Mouse (Mus musculus): ENCODE data around the gene Dock4. TPM values are rescaled to one million over a fixed set of nuclear protein-coding genes. Genes with fewer than 3 reads are reported as not detected.

Gene Dock4
- polyA plus RNA-seq, 1 experiment from 2014 or later: 13.9 TPM

DNA sequence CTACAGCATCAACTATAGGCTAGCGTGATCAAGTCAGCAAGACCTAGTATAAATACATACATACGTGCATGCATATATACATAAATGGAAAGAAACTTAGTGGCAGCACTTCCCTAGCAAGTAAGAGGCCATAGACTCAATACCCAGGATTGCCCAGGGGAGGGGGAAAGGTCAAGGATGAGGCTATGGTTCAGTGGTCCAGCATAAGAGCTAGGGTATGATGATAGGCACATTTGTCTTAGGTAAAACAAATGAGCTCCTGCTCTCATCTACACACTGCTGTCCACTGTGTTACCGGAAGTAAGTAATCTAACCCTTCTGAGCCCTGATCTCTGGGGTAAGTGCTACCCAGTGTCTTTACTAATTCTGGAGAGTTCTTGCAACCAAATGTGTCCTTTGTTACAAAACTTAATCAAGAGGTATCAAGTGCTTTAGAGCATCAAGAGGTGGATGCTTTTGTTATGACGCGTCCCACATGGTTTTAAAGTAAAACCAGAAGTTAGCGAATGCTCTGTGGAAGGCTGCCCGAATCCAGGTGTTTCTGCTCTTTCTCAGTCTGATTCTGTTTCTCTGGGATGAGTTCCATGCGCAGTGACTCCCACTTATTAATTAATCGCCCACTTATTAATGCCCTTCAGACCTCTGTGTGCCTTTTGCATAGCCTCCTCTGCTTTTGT lies 3.5 kb downstream of the Dock4 start:
- H3K27ac ChIP-seq (ENCODE audit: low read length): no peak overlapping the region
- H3K4me3 ChIP-seq (ENCODE audit: low read depth, low read length): no peak overlapping the region
- no peaks in the 10 kb centered on the region for H3K27me3 ChIP-seq (ENCODE audit: control insufficient read depth, insufficient read depth, low read length)
- H3K4me1 ChIP-seq (ENCODE audit: control insufficient read depth, insufficient read depth, low read length): peaks cover 9% of the 10 kb centered on the region; the same call in 1 of the 2 replicates
- no peaks in the 10 kb centered on the region for H3K36me3 ChIP-seq (ENCODE audit: control insufficient read depth, insufficient read depth, low read length)
- WGBS: 49% methylated on average over 9 of the region's 9 CpGs
- no peak for ATAC-seq (ENCODE audit: insufficient number of reproducible peaks, insufficient read depth, low FRiP score, low read depth)
- no peak overlapping the region for H3K4me2 ChIP-seq (replicated peaks; ENCODE audit: low read depth, low read length)
- no peaks in the 10 kb centered on the region for H3K9me3 ChIP-seq (ENCODE audit: control insufficient read depth, low read depth, low read length)
- no peak overlapping the region for H3K9ac ChIP-seq (replicated peaks; ENCODE audit: low read depth, low read length)

DNA sequence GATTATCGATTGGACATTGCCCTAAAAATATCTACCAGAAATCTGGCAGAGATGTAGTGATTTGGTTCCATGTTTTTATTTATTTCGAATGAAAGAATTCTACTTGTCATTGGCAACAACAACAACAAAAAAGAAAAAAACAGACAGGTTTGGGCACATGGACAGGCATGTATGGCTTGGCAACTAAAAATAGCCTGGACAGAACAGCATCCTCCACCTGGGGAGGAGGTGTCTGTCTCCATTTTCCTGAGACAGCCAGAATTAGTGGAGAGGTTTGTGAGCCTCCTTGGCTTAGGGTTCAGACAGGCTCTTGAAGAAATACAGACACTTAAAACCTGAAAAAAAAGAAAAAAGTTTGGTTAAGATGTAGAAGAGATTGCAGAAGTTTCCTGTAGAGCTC lies 10.8 kb downstream of the Dock4 start:
- no peaks in the 10 kb centered on the region for H3K4me1 ChIP-seq (ENCODE audit: control insufficient read depth, insufficient read depth, low read length)
- no peak overlapping the region for H3K4me2 ChIP-seq (replicated peaks; ENCODE audit: low read depth, low read length)
- H3K9ac ChIP-seq (replicated peaks; ENCODE audit: low read depth, low read length): no peak overlapping the region
- 84% methylated on average over 2 of the region's 2 CpGs for WGBS
- no peaks in the 10 kb centered on the region for H3K27me3 ChIP-seq (ENCODE audit: control insufficient read depth, insufficient read depth, low read length)
- no peak for ATAC-seq (ENCODE audit: insufficient number of reproducible peaks, insufficient read depth, low FRiP score, low read depth)
- H3K9me3 ChIP-seq (ENCODE audit: control insufficient read depth, low read depth, low read length): no peaks in the 10 kb centered on the region
- no peak overlapping the region for H3K27ac ChIP-seq (ENCODE audit: low read length)
- H3K4me3 ChIP-seq (ENCODE audit: low read depth, low read length): no peak overlapping the region
- no peaks in the 10 kb centered on the region for H3K36me3 ChIP-seq (ENCODE audit: control insufficient read depth, insufficient read depth, low read length)

GRCm38 (mm10) chr12:40458977-40459376 lies 13.2 kb downstream of the Dock4 start:
- H3K4me1 ChIP-seq (ENCODE audit: control insufficient read depth, insufficient read depth, low read length): no peaks in the 10 kb centered on the region
- H3K36me3 ChIP-seq (ENCODE audit: control insufficient read depth, insufficient read depth, low read length): no peaks in the 10 kb centered on the region
- ATAC-seq (ENCODE audit: insufficient number of reproducible peaks, insufficient read depth, low FRiP score, low read depth): no peak
- no peak overlapping the region for H3K27ac ChIP-seq (ENCODE audit: low read length)
- H3K4me3 ChIP-seq (ENCODE audit: low read depth, low read length): no peak overlapping the region
- no peaks in the 10 kb centered on the region for H3K9me3 ChIP-seq (ENCODE audit: control insufficient read depth, low read depth, low read length)
- WGBS: 60% methylated on average over 3 of the region's 3 CpGs
- no peak overlapping the region for H3K9ac ChIP-seq (replicated peaks; ENCODE audit: low read depth, low read length)
- H3K27me3 ChIP-seq (ENCODE audit: control insufficient read depth, insufficient read depth, low read length): no peaks in the 10 kb centered on the region
- no peak overlapping the region for H3K4me2 ChIP-seq (replicated peaks; ENCODE audit: low read depth, low read length)

DNA sequence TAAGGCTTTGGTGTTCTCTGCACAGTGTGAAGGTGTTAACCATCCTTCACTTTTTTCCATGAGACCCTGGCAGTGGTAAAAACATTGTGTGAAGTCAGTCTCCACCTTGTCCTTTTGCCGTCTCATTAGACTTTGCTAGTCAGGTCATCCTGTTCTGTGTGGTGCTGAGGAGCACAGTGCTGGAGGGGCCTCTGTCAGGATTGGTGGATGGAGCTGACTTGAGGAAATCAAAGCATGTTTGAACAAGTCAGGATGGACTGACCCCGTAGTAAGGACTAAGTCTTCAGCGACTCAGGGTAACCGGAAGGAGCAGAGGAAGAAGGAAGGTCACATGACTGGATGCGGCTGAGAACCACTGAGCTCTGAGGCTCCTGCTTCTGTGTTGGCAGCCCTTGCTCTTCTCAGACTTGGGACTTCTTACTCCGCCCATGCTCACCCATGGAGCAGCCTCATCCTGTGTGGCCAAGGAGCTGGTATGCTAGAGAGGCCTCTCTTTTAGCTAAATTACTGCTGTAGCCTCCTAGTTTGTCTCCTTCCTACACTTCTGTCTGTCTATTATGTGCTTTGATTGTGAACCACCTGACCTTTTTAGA lies 14.0 kb downstream of the Dock4 start:
- no peak for ATAC-seq (ENCODE audit: insufficient number of reproducible peaks, insufficient read depth, low FRiP score, low read depth)
- peak overlapping the region; percentile 10; the same call in 1 of the 2 replicates for H3K27ac ChIP-seq (ENCODE audit: low read length)
- no peak overlapping the region for H3K9ac ChIP-seq (replicated peaks; ENCODE audit: low read depth, low read length)

DNA sequence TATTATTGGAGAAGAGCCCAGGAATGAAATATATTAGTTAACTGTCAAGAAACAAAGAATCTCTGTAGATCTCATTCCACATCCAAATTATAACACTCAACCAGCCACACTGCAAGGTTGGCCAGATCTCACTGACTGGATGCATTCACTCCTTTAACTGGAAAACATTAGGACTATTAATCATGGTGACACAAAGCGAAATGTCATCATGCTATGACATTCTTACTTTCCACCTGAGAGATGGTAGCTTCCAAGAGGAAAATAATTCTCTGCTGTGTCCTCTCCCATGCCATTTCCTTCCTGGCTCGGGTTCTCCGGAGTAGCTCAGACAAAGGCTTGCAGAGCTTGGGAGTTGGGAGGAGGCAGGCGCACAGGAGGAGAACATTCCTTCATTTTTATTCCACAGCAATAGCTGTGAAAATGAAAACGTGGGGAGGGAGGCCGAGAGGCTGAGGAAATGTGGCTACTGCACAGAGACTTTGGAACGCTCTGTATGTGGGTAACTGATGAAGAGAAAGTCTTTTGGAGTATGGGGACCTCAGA lies 17.0 kb downstream of the Dock4 start:
- H3K9me3 ChIP-seq (ENCODE audit: control insufficient read depth, low read depth, low read length): no peaks in the 10 kb centered on the region
- H3K27me3 ChIP-seq (ENCODE audit: control insufficient read depth, insufficient read depth, low read length): no peaks in the 10 kb centered on the region
- peaks cover 4% of the 10 kb centered on the region; the same call in 1 of the 2 replicates for H3K4me1 ChIP-seq (ENCODE audit: control insufficient read depth, insufficient read depth, low read length)
- no peaks in the 10 kb centered on the region for H3K36me3 ChIP-seq (ENCODE audit: control insufficient read depth, insufficient read depth, low read length)
- H3K4me3 ChIP-seq (ENCODE audit: low read depth, low read length): no peak overlapping the region
- H3K4me2 ChIP-seq (replicated peaks; ENCODE audit: low read depth, low read length): no peak overlapping the region
- H3K27ac ChIP-seq (ENCODE audit: low read length): peak overlapping the region; percentile 27; the same call in 1 of the 2 replicates
- no peak for ATAC-seq (ENCODE audit: insufficient number of reproducible peaks, insufficient read depth, low FRiP score, low read depth)
- whole genome bisulfite sequencing: 45% methylated on average over 7 of the region's 7 CpGs
- no peak overlapping the region for H3K9ac ChIP-seq (replicated peaks; ENCODE audit: low read depth, low read length)

More for the DNA sequence above, 14.0 kb downstream of the Dock4 start:
- 68% methylated on average over 6 of the region's 6 CpGs for WGBS
- Histone ChIP-seq H3K9me3 (ENCODE audit: control insufficient read depth, low read depth, low read length) (no peaks in the 10 kb centered on the region), H3K4me2 (replicated peaks; ENCODE audit: low read depth, low read length) (no peak overlapping the region), H3K4me3 (ENCODE audit: low read depth, low read length) (no peak overlapping the region), H3K36me3 (ENCODE audit: control insufficient read depth, insufficient read depth, low read length) (no peaks in the 10 kb centered on the region), H3K27me3 (ENCODE audit: control insufficient read depth, insufficient read depth, low read length) (no peaks in the 10 kb centered on the region), H3K4me1 (ENCODE audit: control insufficient read depth, insufficient read depth, low read length) (peaks cover 4% of the 10 kb centered on the region; the same call in 1 of the 2 replicates)

DNA sequence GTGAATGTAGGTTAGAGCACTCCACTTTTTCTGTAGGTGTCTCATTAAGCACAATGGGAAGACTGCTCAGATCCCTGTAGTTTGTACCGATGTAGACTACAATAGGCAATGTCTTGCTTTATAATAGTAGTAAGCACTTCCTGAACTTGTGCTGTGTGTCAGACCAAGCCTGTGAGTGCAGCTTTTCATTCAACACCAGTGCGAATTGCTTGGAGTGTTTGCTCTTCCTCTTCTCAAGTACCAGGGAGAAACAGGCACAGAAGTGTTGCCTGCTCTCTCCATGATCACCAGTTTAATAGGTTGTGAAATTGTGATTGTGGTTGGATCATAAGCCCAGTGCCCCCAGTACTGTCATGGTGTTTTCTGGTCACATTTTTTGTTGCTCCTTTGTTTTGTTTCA lies 18.1 kb downstream of the Dock4 start:
- H3K9me3 ChIP-seq (ENCODE audit: control insufficient read depth, low read depth, low read length): no peaks in the 10 kb centered on the region
- no peak for ATAC-seq (ENCODE audit: insufficient number of reproducible peaks, insufficient read depth, low FRiP score, low read depth)
- H3K27ac ChIP-seq (ENCODE audit: low read length): no peak overlapping the region
- no peak overlapping the region for H3K9ac ChIP-seq (replicated peaks; ENCODE audit: low read depth, low read length)
- H3K27me3 ChIP-seq (ENCODE audit: control insufficient read depth, insufficient read depth, low read length): no peaks in the 10 kb centered on the region
- H3K36me3 ChIP-seq (ENCODE audit: control insufficient read depth, insufficient read depth, low read length): no peaks in the 10 kb centered on the region
- 65% methylated on average over 2 of the region's 2 CpGs for WGBS
- no peak overlapping the region for H3K4me2 ChIP-seq (replicated peaks; ENCODE audit: low read depth, low read length)
- H3K4me3 ChIP-seq (ENCODE audit: low read depth, low read length): no peak overlapping the region
- H3K4me1 ChIP-seq (ENCODE audit: control insufficient read depth, insufficient read depth, low read length): peaks cover 4% of the 10 kb centered on the region; the same call in 1 of the 2 replicates

DNA sequence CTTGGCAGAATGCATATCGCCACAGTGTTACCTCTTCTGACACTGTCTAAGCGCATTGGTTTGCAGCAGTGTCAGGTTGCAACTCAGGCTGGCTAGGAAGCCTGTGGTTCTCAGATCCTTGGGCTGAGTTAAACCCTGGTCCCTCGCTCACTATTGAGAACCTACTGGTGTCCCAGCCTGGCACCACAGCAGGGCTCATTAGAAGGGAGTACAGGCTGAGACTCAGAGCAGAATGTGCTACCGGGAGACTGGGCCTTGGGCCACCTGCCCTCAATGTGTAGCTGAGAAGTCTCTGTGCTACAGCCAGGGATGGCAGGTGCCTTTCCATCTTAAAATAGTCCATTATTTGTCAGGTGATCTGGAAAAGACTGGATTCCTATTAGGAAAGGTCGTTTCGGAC lies 18.5 kb downstream of the Dock4 start:
- Histone ChIP-seq H3K36me3 (ENCODE audit: control insufficient read depth, insufficient read depth, low read length) (no peaks in the 10 kb centered on the region), H3K4me3 (ENCODE audit: low read depth, low read length) (no peak overlapping the region), H3K27ac (ENCODE audit: low read length) (no peak overlapping the region), H3K4me1 (ENCODE audit: control insufficient read depth, insufficient read depth, low read length) (peaks cover 4% of the 10 kb centered on the region; the same call in 1 of the 2 replicates), H3K27me3 (ENCODE audit: control insufficient read depth, insufficient read depth, low read length) (no peaks in the 10 kb centered on the region), H3K9me3 (ENCODE audit: control insufficient read depth, low read depth, low read length) (no peaks in the 10 kb centered on the region), H3K9ac (replicated peaks; ENCODE audit: low read depth, low read length) (no peak overlapping the region), H3K4me2 (replicated peaks; ENCODE audit: low read depth, low read length) (no peak overlapping the region)
- no peak for ATAC-seq (ENCODE audit: insufficient number of reproducible peaks, insufficient read depth, low FRiP score, low read depth)
- WGBS: 66% methylated on average over 6 of the region's 6 CpGs

- no peak overlapping the region for H3K9ac ChIP-seq (replicated peaks; ENCODE audit: low read depth, low read length)
- H3K27ac ChIP-seq (ENCODE audit: low read length): no peak overlapping the region
- H3K4me1 ChIP-seq (ENCODE audit: control insufficient read depth, insufficient read depth, low read length): peaks cover 14% of the 10 kb centered on the region; the same call in 1 of the 2 replicates
- H3K4me2 ChIP-seq (replicated peaks; ENCODE audit: low read depth, low read length): no peak overlapping the region
- H3K27me3 ChIP-seq (ENCODE audit: control insufficient read depth, insufficient read depth, low read length): no peaks in the 10 kb centered on the region
- 81% methylated on average over 4 of the region's 4 CpGs for WGBS
- ATAC-seq (ENCODE audit: insufficient number of reproducible peaks, insufficient read depth, low FRiP score, low read depth): no peak
- H3K4me3 ChIP-seq (ENCODE audit: low read depth, low read length): no peak overlapping the region
- H3K9me3 ChIP-seq (ENCODE audit: control insufficient read depth, low read depth, low read length): no peaks in the 10 kb centered on the region
- H3K36me3 ChIP-seq (ENCODE audit: control insufficient read depth, insufficient read depth, low read length): no peaks in the 10 kb centered on the region
Observed at GRCm38 (mm10) chr12:40468235-40468634, 22.5 kb downstream of the Dock4 start.

Measured in stomach, embryonic 14.5 days (tissue).